Mouse (Mus musculus) c-Kit-positive CD71-positive TER-119-positive erythroid progenitor cells, embryonic 14.5 days (primary cell): Measurements from ENCODE around the gene Mup2.
"Not testable (repeated sequence)": the region's sequence is repeated elsewhere in the genome, so short reads cannot be mapped to it uniquely, and the experiment has no call there.

ENCODE experiments used
- DNase-seq: peaks from one replicate; pipeline ENCODE4 v3.0.0-alpha.2; 2013; ENCODE audit warnings: low spot score

The Mup2 gene

DNA sequence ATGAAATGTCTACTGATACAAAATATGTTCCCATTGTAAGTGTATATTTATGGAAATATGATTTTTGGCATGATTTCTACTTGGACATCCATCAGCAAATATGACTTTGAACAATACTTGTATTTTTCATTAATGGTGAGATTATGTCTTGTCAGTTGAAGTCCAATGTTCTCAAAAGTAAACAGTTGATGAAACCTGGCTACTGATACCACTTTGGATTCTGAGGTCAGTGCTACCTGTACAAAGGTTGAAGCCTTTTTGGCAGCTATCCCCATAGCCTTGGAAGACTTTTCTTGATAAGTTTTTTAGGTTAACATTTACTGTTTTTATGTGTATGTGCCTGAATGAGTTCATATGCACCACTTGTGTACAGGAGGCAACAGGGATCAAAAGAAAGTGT, at the start of gene Mup2:
Mup2 (minus strand) TSS at position 101 of the 400 bp plus-strand sequence.
- not testable (repeated sequence) for DNase-seq
